Mouse (Mus musculus): ENCODE measurements at regions not wholly inside any gene's neighbourhood (a gene's known extent, or its start where the extent isn't known, plus 50 kb on each side); places are given as distances from the start of the nearest gene placed in this dataset.

GRCm38 (mm10) chr16:31526711-31527344 is 104.7 kb downstream of the Bdh1 start:
- TF ChIP-seq CTCF (IDR thresholded peaks at IDR 0.05; ENCODE audit: insufficient read depth, low read length) (no peak), POLR2A (IDR thresholded peaks at IDR 0.05; ENCODE audit: borderline replicate concordance, extremely low read depth, low read depth, low read length) (no peak)
